Mouse (Mus musculus): ENCODE results near the gene Fam83e. TPM values are rescaled to one million over a fixed set of nuclear protein-coding genes. Genes with fewer than 3 reads are reported as not detected.

The Fam83e gene
- polyA plus RNA-seq, 1 experiment from 2014 or later, result 0.28 TPM

GRCm38 (mm10) chr7:45701072-45701471 is 19.9 kb upstream of the Fam83e start:
- peak overlapping the region; percentile 20; the same call in 1 of the 2 replicates for H3K27ac ChIP-seq
- H3K36me3 ChIP-seq (ENCODE audit: insufficient read depth, low read length), result no peaks in the 10 kb centered on the region
- H3K4me3 ChIP-seq (replicated peaks; ENCODE audit: low read depth, low read length), result peak overlapping the region; percentile 25; the same call in 1 of the 2 replicates
- WGBS, result 28% methylated on average over 11 of the region's 11 CpGs
- H3K27me3 ChIP-seq (ENCODE audit: insufficient read depth, low read length), result peaks cover 16% of the 10 kb centered on the region
- no peaks in the 10 kb centered on the region for H3K9me3 ChIP-seq (replicated peaks; ENCODE audit: low read length)
- H3K4me1 ChIP-seq (replicated peaks; ENCODE audit: insufficient read depth, low read length), result peaks cover 13% of the 10 kb centered on the region
- ATAC-seq (replicated peaks; ENCODE audit: low FRiP score, low read depth) (no peak), DNase-seq (ENCODE audit: low spot score) (no peak)
- TF ChIP-seq CTCF (IDR thresholded peaks at IDR 0.05; ENCODE audit: low read depth), result no peak
- H3K9ac ChIP-seq (ENCODE audit: low read depth, low read length), result peak overlapping the region; percentile 36; the same call in 1 of the 2 replicates
- peak overlapping the region; percentile 58 for H3K4me2 ChIP-seq (ENCODE audit: low read length)

GRCm38 (mm10) chr7:45701607-45702006 is 19.4 kb upstream of the Fam83e start:
- H3K4me2 ChIP-seq (ENCODE audit: low read length), result peak overlapping the region; percentile 58; the same call in 1 of the 2 replicates

GRCm38 (mm10) chr7:45702316-45702715 is 18.7 kb upstream of the Fam83e start:
- H3K36me3 ChIP-seq (ENCODE audit: insufficient read depth, low read length), result no peaks in the 10 kb centered on the region
- H3K27ac ChIP-seq, result no peak overlapping the region
- H3K4me1 ChIP-seq (replicated peaks; ENCODE audit: insufficient read depth, low read length), result peaks cover 13% of the 10 kb centered on the region
- DNase-seq (ENCODE audit: low spot score), result no peak
- H3K27me3 ChIP-seq (ENCODE audit: insufficient read depth, low read length), result peaks cover 16% of the 10 kb centered on the region
- no peaks in the 10 kb centered on the region for H3K9me3 ChIP-seq (replicated peaks; ENCODE audit: low read length)
- H3K9ac ChIP-seq (ENCODE audit: low read depth, low read length), result no peak overlapping the region
- H3K4me2 ChIP-seq (ENCODE audit: low read length), result no peak overlapping the region
- no peak for ATAC-seq (replicated peaks; ENCODE audit: low FRiP score, low read depth)
- no peak for TF ChIP-seq CTCF (IDR thresholded peaks at IDR 0.05; ENCODE audit: low read depth)
- no peak overlapping the region for H3K4me3 ChIP-seq (replicated peaks; ENCODE audit: low read depth, low read length)
- WGBS, result 89% methylated on average over 11 of the region's 11 CpGs

More at GRCm38 (mm10) chr7:45701607-45702006, 19.4 kb upstream of the Fam83e start:
- no peak for ATAC-seq (replicated peaks; ENCODE audit: low FRiP score, low read depth)
- H3K27ac ChIP-seq, result no peak overlapping the region
- peaks cover 16% of the 10 kb centered on the region for H3K27me3 ChIP-seq (ENCODE audit: insufficient read depth, low read length)
- H3K9ac ChIP-seq (ENCODE audit: low read depth, low read length), result no peak overlapping the region
- DNase-seq (ENCODE audit: low spot score), result no peak
- TF ChIP-seq CTCF (IDR thresholded peaks at IDR 0.05; ENCODE audit: low read depth), result no peak
- H3K4me1 ChIP-seq (replicated peaks; ENCODE audit: insufficient read depth, low read length), result peaks cover 13% of the 10 kb centered on the region
- no peaks in the 10 kb centered on the region for H3K9me3 ChIP-seq (replicated peaks; ENCODE audit: low read length)
- 83% methylated on average over 11 of the region's 11 CpGs for WGBS
- no peaks in the 10 kb centered on the region for H3K36me3 ChIP-seq (ENCODE audit: insufficient read depth, low read length)
- H3K4me3 ChIP-seq (replicated peaks; ENCODE audit: low read depth, low read length), result no peak overlapping the region

- Histone ChIP-seq H3K4me1 (replicated peaks; ENCODE audit: insufficient read depth, low read length) (peaks cover 16% of the 10 kb centered on the region), H3K27ac (no peak overlapping the region), H3K9me3 (replicated peaks; ENCODE audit: low read length) (no peaks in the 10 kb centered on the region), H3K27me3 (ENCODE audit: insufficient read depth, low read length) (peaks cover 16% of the 10 kb centered on the region), H3K4me3 (replicated peaks; ENCODE audit: low read depth, low read length) (no peak overlapping the region), H3K4me2 (ENCODE audit: low read length) (no peak overlapping the region), H3K36me3 (ENCODE audit: insufficient read depth, low read length) (no peaks in the 10 kb centered on the region), H3K9ac (ENCODE audit: low read depth, low read length) (no peak overlapping the region)
- WGBS, result 88% methylated on average over 17 of the region's 17 CpGs
- no peak for TF ChIP-seq CTCF (IDR thresholded peaks at IDR 0.05; ENCODE audit: low read depth)
- DNase-seq (ENCODE audit: low spot score) (no peak), ATAC-seq (replicated peaks; ENCODE audit: low FRiP score, low read depth) (no peak)
These were observed 18.0 kb upstream of the Fam83e start for GRCm38 (mm10) chr7:45702809-45703520.

GRCm38 (mm10) chr7:45703521-45704033 is 17.4 kb upstream of the Fam83e start:
- H3K4me3 ChIP-seq (replicated peaks; ENCODE audit: low read depth, low read length), result 0 out of 2 replicates have a peak overlapping the region, but pooled peaks have one; percentile 21
- ATAC-seq (replicated peaks; ENCODE audit: low FRiP score, low read depth) (no peak), DNase-seq (ENCODE audit: low spot score) (no peak)
- H3K4me1 ChIP-seq (replicated peaks; ENCODE audit: insufficient read depth, low read length), result peaks cover 22% of the 10 kb centered on the region
- 0 out of 2 replicates have a peak overlapping the region, but pooled peaks have one; percentile 53 for H3K9ac ChIP-seq (ENCODE audit: low read depth, low read length)
- peak overlapping the region; percentile 85 for H3K27ac ChIP-seq
- no peaks in the 10 kb centered on the region for H3K36me3 ChIP-seq (ENCODE audit: insufficient read depth, low read length)
- TF ChIP-seq CTCF (IDR thresholded peaks at IDR 0.05; ENCODE audit: low read depth), result no peak
- H3K9me3 ChIP-seq (replicated peaks; ENCODE audit: low read length), result no peaks in the 10 kb centered on the region
- H3K4me2 ChIP-seq (ENCODE audit: low read length), result peak overlapping the region; percentile 93
- peaks cover 12% of the 10 kb centered on the region; the same call in 1 of the 2 replicates for H3K27me3 ChIP-seq (ENCODE audit: insufficient read depth, low read length)
- WGBS, result 48% methylated on average over 12 of the region's 12 CpGs

- DNase-seq (ENCODE audit: low spot score), result peak; percentile 94
- no peak for TF ChIP-seq CTCF (IDR thresholded peaks at IDR 0.05; ENCODE audit: low read depth)
- WGBS, result under 1% methylated on average over 13 of the region's 13 CpGs
- peak; percentile 40 for ATAC-seq (replicated peaks; ENCODE audit: low FRiP score, low read depth)
- H3K4me1 ChIP-seq (replicated peaks; ENCODE audit: insufficient read depth, low read length), result peaks cover 25% of the 10 kb centered on the region
- peak overlapping the region; percentile 93 for H3K4me2 ChIP-seq (ENCODE audit: low read length)
- peak overlapping the region; percentile 53; the same call in 1 of the 2 replicates for H3K9ac ChIP-seq (ENCODE audit: low read depth, low read length)
- H3K4me3 ChIP-seq (replicated peaks; ENCODE audit: low read depth, low read length), result peak overlapping the region; percentile 21
- H3K27me3 ChIP-seq (ENCODE audit: insufficient read depth, low read length), result peaks cover 11% of the 10 kb centered on the region; the same call in 1 of the 2 replicates
- no peaks in the 10 kb centered on the region for H3K9me3 ChIP-seq (replicated peaks; ENCODE audit: low read length)
- no peaks in the 10 kb centered on the region for H3K36me3 ChIP-seq (ENCODE audit: insufficient read depth, low read length)
- peak overlapping the region; percentile 85 for H3K27ac ChIP-seq
These were observed 16.9 kb upstream of the Fam83e start for GRCm38 (mm10) chr7:45704046-45704559.

All from kidney, postnatal 0 days (tissue).